Mouse (Mus musculus) MEL (cell line): ENCODE measurements around the gene Pianp.

Source experiments
- CTCF ChIP-seq, 3 experiments: IDR thresholded peaks in 2 of 3; conservative IDR thresholded peaks in 1 of 3; 2 replicates each; pipeline ENCODE4 v1.5.1; 2011 to 2012; ENCODE audit warnings: low read length in 3 of 3, low read depth in 2 of 3, mild to moderate bottlenecking in 2 of 3, improper control_type of control experiment in 1 of 3, inconsistent platforms in 1 of 3, mixed read lengths in 1 of 3, moderate library complexity in 1 of 3; ENCODE audit not compliant: control insufficient read depth in 1 of 3, insufficient read depth in 1 of 3, poor library complexity in 1 of 3, severe bottlenecking in 1 of 3
- ELF1 ChIP-seq: IDR thresholded peaks from 2 replicates; pipeline ENCODE4 v1.6.1; 2014; ENCODE audit warnings: low read depth, mild to moderate bottlenecking, inconsistent platforms, low read length, improper control_type of control experiment, moderate library complexity
- GABPA ChIP-seq: IDR thresholded peaks from 2 replicates; pipeline ENCODE4 v1.6.1; 2012; ENCODE audit warnings: low read depth, mild to moderate bottlenecking, inconsistent platforms, low read length, improper control_type of control experiment, moderate library complexity
- MAFK ChIP-seq: IDR thresholded peaks from 2 replicates; pipeline ENCODE4 v1.6.1; 2011; ENCODE audit warnings: low read depth, mild to moderate bottlenecking, low read length, improper control_type of control experiment, borderline replicate concordance
- MAX ChIP-seq: IDR thresholded peaks from 2 replicates; pipeline ENCODE4 v1.6.1; 2011; ENCODE audit warnings: low read length, improper control_type of control experiment
- MYC ChIP-seq: IDR thresholded peaks from 2 replicates; pipeline ENCODE4 v1.6.1; 2011; ENCODE audit warnings: low read depth, mild to moderate bottlenecking, low read length, improper control_type of control experiment, moderate library complexity
- NELFE ChIP-seq: IDR thresholded peaks from 2 replicates; pipeline ENCODE4 v1.6.1; 2011; ENCODE audit warnings: low read depth, low read length, improper control_type of control experiment
- POLR2A ChIP-seq, 2 experiments: IDR thresholded peaks; 2 replicates each; pipeline ENCODE4 v1.6.1; 2011 to 2012; ENCODE audit warnings: low read length in 2 of 2, mild to moderate bottlenecking in 2 of 2, control low read depth in 1 of 2, improper control_type of control experiment in 1 of 2, low read depth in 1 of 2, moderate library complexity in 1 of 2; ENCODE audit not compliant: control insufficient read depth in 1 of 2, insufficient read depth in 1 of 2, poor library complexity in 1 of 2
- POLR2AphosphoS5 ChIP-seq: IDR thresholded peaks from 2 replicates; pipeline ENCODE4 v1.6.1; 2012; ENCODE audit warnings: low read depth, borderline replicate concordance, mild to moderate bottlenecking, inconsistent platforms, low read length, moderate library complexity, mixed read lengths
- RCOR1 ChIP-seq: IDR thresholded peaks from 2 replicates; pipeline ENCODE4 v1.6.1; 2012; ENCODE audit warnings: low read depth, mild to moderate bottlenecking, inconsistent platforms, low read length, improper control_type of control experiment
- TAL1 ChIP-seq: IDR thresholded peaks from 2 replicates; pipeline ENCODE4 v1.6.1; 2012; ENCODE audit warnings: mild to moderate bottlenecking, inconsistent platforms, low read length, moderate library complexity, mixed read lengths
- ZC3H11A ChIP-seq: IDR thresholded peaks from 2 replicates; pipeline ENCODE4 v1.6.1; 2012; ENCODE audit warnings: low read depth, mild to moderate bottlenecking, inconsistent platforms, low read length, improper control_type of control experiment

DNA sequence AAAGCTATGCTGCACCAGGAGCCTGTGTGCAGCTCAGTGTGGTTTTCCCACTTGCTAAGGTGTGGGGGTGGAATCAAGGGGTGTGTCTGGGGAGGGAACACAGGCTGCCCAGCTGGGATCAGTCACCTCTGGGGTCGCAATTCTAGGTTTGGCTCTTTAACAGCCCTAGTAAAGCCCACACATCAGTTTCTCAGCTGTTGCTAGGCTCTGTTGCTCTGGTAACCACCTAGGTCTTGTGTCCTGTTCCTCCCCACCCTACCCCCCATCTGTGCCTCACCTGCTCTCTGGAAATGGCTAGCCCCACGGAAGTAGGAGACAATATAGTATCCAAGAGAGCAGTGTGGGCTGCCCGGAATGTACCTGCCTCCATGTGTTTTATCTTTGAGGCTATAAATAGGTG, 7.2 kb downstream of the Pianp start:
- no peak for TF ChIP-seq ZC3H11A
- TF ChIP-seq POLR2AphosphoS5 = no peak
- no peak for TF ChIP-seq TAL1
- no peak for TF ChIP-seq GABPA
- TF ChIP-seq MAFK = no peak
- TF ChIP-seq CTCF (IDR thresholded peaks at IDR 0.05 in 2 of 3, conservative IDR thresholded peaks at IDR 0.05 in 1 of 3; ENCODE audit: control insufficient read depth in 1 of 3, insufficient read depth in 1 of 3, low read depth in 2 of 3, low read length in 3 of 3, poor library complexity in 1 of 3, severe bottlenecking in 1 of 3) = no peak
- no peak for TF ChIP-seq MYC
- TF ChIP-seq POLR2A (IDR thresholded peaks at IDR 0.05; ENCODE audit: control insufficient read depth in 1 of 2, insufficient read depth in 1 of 2, low read depth in 1 of 2, low read length in 2 of 2, poor library complexity in 1 of 2) = no peak
- no peak for TF ChIP-seq NELFE
- no peak for TF ChIP-seq ELF1
- no peak for TF ChIP-seq MAX
- TF ChIP-seq RCOR1 = no peak
